Mouse (Mus musculus): ENCODE results near the gene Plek2. TPM values are rescaled to one million over a fixed set of nuclear protein-coding genes. Genes with fewer than 3 reads are reported as not detected.
A peak's percentile ranks its signal among the peaks of the same experiment; 100 is the strongest.

Plek2 gene
- total RNA-seq, 2 experiments from 2014 or later: 0.66 TPM; not detected in 1

DNA sequence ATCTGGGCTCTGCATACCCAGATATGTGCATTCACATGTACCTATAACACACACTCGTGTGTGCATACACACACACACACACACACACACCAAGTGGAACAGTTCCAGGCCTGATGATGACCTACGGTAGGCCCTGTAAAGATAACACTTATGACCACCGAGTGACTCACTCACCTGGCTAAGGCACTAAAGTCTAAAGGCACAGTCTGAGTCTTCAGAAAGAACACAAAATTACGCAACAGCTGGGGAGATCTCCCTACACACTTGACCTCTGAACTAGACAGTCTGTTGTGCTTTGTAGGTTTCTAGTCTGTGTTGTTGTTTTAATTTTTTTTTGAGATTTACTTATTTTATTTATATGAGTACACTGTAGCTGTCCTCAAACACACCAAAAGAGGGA lies 7.7 kb upstream of the Plek2 start:
- no peak for ATAC-seq (replicated peaks; ENCODE audit: low FRiP score, low TSS enrichment, poor library complexity, severe bottlenecking)

GRCm38 (mm10) chr12:78911707-78912417 lies 5.1 kb upstream of the Plek2 start:
- ATAC-seq (replicated peaks; ENCODE audit: low FRiP score, low TSS enrichment, poor library complexity, severe bottlenecking): peak; percentile 33

- peak; percentile 64 for ATAC-seq (replicated peaks; ENCODE audit: low FRiP score, low TSS enrichment, poor library complexity, severe bottlenecking)
Measured at GRCm38 (mm10) chr12:78910684-78911461, 4.1 kb upstream of the Plek2 start.

- ATAC-seq (replicated peaks; ENCODE audit: low FRiP score, low TSS enrichment, poor library complexity, severe bottlenecking): no peak
Measured at GRCm38 (mm10) chr12:78908081-78908605, 1.4 kb upstream of the Plek2 start.

- ATAC-seq (replicated peaks; ENCODE audit: low FRiP score, low TSS enrichment, poor library complexity, severe bottlenecking): no peak
Measured at GRCm38 (mm10) chr12:78904499-78904898, 2.3 kb downstream of the Plek2 start.

- ATAC-seq (replicated peaks; ENCODE audit: low FRiP score, low TSS enrichment, poor library complexity, severe bottlenecking): no peak
Measured at GRCm38 (mm10) chr12:78903313-78903712, 3.5 kb downstream of the Plek2 start.

DNA sequence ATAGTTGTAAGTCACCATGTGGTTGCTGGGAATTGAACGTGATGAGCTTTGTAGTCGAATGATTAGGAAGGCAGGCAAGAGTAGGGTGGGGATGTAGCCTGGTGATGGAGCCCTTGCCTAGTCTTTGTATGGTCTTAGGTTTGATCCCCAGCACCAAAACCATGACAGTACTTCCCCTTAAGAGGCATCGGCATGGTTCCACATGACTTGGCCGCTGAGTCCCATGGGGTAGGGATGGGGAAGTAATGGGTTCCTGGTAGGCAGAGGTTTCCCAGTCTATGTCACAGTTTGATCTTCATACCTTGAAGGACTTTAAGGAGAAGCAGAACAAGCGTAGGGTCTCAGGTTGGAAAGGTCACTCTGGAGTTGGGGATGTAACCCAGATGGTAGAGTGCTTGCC lies 5.3 kb downstream of the Plek2 start:
- ATAC-seq (replicated peaks; ENCODE audit: low FRiP score, low TSS enrichment, poor library complexity, severe bottlenecking): no peak

- ATAC-seq (replicated peaks; ENCODE audit: low FRiP score, low TSS enrichment, poor library complexity, severe bottlenecking): no peak
Measured at GRCm38 (mm10) chr12:78897861-78898260, 8.9 kb downstream of the Plek2 start.

DNA sequence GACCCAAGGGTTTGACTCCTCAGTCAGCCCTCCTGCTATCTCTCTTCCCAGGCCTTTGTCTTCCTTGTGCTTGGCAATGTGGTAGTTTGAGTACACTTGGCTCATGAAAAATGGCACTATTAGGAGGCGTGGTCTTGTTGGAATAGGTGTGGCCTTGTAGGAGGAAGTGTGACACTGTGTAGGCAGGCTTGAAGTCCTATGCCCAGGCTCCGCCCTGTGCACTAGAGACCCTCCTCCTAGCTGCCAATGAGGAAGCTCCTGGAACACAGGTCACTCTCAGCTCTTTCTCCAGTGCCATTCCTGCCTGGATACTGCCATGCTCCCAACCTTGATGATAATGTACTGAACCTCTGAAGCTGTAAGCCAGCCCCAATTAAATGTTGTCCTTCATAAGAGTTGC lies 15.6 kb downstream of the Plek2 start:
- no peak for ATAC-seq (replicated peaks; ENCODE audit: low FRiP score, low TSS enrichment, poor library complexity, severe bottlenecking)

DNA sequence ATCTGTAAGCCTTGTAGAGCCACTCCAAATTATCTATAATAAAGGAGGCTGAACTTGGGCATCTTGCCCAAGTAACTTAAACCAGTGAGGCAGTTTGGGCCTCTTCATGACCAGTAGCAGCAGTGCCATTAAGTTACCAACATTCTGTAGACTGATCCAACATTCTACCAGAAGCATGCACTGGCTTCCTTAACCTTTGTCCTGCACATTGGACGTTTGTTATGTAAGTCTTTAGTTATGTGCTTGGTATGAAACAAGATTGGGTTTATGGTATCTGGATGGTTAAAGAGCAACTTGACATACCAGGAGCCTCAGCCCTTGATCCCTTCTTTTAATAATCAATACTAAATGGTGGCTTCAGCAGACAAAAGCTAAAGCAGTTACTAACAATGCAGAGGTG lies 16.7 kb downstream of the Plek2 start:
- ATAC-seq (replicated peaks; ENCODE audit: low FRiP score, low TSS enrichment, poor library complexity, severe bottlenecking): no peak

- 0 out of 2 replicates have a peak, but pooled peaks have one; percentile 28 for ATAC-seq (replicated peaks; ENCODE audit: low FRiP score, low TSS enrichment, poor library complexity, severe bottlenecking)
Measured at GRCm38 (mm10) chr12:78874581-78874980, 32.2 kb downstream of the Plek2 start.

- no peak for ATAC-seq (replicated peaks; ENCODE audit: low FRiP score, low TSS enrichment, poor library complexity, severe bottlenecking)
Measured at GRCm38 (mm10) chr12:78868115-78868514, 38.6 kb downstream of the Plek2 start.

- ATAC-seq (replicated peaks; ENCODE audit: low FRiP score, low TSS enrichment, poor library complexity, severe bottlenecking): no peak
Measured at GRCm38 (mm10) chr12:78865434-78865833, 41.3 kb downstream of the Plek2 start.

DNA sequence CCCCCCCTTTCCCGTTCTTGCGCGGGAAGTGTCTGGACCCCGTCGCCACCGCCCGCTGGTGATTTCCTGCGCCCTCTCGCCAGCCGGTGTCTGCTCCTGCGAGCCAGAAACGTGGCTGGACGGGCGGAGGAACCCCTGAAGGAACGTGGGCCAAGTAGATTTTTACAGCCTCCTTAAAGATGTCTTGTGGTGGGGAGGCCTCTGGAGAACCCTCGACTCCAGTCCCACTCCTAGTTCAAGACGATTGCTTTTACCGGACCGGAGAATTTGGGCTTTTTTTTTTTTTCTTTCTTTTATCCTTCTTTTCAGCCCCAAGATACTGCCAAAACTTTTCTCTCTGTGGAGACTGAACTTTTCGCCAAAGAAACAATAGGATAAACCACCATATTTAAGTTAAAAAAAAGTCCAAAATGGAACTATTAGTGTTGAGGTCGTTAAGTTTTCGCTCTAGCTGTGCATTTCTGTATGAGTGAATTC lies 44.5 kb downstream of the Plek2 start:
- ATAC-seq (replicated peaks; ENCODE audit: low FRiP score, low TSS enrichment, poor library complexity, severe bottlenecking): peak; percentile 50; the same call in 1 of the 2 replicates

DNA sequence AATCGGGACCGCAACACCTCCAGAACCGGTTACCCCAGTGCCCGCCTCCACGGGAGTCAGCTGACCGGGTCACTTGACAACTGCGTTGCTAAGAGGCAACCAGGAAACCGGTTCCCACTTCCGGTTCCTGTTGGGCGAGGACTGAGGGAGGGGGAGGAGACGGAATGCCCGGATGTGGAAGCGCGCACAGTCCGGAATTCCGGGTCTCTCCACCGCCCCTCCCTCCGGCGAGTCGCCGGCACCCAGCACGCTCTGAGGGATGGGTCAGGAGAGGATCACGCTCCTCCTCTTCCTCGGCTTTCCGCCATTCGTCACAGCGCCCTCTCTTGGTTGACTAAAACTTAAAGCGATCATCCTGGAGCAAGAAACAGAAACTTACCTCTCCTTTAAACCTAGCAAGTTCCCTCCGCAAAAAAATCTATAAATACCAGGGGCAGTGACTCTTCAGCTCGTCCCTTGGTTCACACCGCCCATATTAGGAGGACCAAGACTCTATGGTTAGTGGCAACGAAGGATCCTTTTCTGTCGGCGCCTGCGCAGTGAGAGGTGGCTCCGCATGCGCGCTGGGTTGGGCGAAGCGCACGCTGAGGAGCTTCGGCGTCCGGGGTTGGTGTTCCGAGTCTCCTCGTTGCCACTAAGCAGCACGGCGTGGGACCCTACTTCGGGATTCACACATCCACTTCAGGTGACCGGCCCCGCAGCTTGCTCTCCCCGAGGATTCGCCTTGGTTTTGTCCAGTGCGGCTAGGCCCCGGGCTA lies 45.1 kb downstream of the Plek2 start, which contains the start of the genes Atp6v1d and Eif2s1:
Gene Atp6v1d, minus strand, starts transcription at position 143 of the 758 bp plus-strand sequence.
Gene Eif2s1, plus strand, starts transcription at position 324 of the 758 bp plus-strand sequence.
- peak; percentile 88 for ATAC-seq (replicated peaks; ENCODE audit: low FRiP score, low TSS enrichment, poor library complexity, severe bottlenecking)

DNA sequence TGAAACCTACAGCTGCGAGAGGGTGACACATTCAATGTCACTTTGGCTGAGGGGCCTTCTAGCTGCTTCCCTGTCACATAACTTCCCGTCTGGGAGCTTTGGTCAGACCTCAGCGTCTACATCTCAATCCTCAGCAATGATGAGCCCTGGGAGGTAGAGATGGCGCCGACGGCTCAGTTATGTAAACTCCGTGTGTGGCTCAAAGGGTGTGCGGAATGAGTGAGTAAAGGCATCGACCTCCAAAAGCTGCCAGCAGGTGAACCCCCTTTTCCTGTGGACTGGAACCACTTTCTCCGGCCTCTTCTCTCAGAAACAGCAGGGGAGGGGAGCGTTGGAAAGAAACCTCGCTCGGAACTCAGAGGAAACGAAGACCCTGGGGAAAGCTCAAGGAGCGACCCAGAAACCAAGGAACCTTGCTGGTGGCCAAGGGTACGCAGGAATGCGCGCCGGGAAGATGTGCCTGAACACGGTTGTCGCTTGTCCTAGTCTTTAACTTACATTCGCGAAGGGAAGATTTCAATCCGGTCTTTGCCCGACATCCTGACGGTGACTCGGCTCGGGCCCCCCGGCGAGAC lies 45.8 kb downstream of the Plek2 start:
- peak; percentile 32 for ATAC-seq (replicated peaks; ENCODE audit: low FRiP score, low TSS enrichment, poor library complexity, severe bottlenecking)

GRCm38 (mm10) chr12:78848246-78848645 lies 58.5 kb downstream of the Plek2 start:
- no peak for ATAC-seq (replicated peaks; ENCODE audit: low FRiP score, low TSS enrichment, poor library complexity, severe bottlenecking)

DNA sequence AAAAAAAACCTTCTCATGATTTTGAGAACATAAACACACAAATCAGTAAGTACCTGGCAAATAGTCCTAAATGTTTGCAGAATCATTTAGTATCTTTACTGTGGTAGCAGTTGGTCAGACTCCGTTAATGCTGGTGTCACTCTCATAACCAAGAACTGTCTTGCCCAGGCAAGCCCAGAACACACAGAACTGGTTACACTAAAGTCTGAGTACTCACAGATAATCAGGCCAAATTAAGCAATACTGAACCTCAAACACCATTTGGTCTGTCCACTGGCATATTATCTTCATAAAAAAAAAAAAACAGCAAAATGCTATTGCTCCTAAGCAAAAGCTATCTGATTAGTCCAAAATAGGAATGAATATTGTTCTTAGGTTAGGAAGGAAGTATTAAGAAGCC lies 64.3 kb downstream of the Plek2 start:
- ATAC-seq (replicated peaks; ENCODE audit: low FRiP score, low TSS enrichment, poor library complexity, severe bottlenecking): no peak

DNA sequence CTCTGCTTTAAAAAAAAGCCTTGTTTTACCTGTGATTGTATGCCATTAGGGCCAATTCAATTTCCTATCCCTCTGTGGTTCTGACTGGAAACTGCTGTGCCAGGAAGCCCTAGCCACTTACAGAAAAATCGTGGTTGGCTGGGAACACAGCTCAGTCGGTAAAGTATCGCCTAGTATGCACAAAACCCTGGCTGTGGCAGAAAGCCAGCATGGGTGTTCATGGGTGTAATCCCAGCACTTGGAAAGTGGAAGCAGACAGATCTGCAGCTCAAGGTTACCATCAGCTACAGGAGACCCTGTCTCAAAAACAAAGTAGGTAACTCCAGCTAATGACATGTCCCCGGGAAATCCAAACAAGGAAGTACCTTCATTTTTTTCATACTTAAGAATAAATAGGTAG lies 66.9 kb downstream of the Plek2 start:
- ATAC-seq (replicated peaks; ENCODE audit: low FRiP score, low TSS enrichment, poor library complexity, severe bottlenecking): no peak

Data from megakaryocyte-erythroid progenitor cell, adult 5-6 weeks (primary cell).